Mouse (Mus musculus) 3T3-L1 (cell line): Measurements from ENCODE around the gene Taok2.

ENCODE experiments used
- DNase-seq: peaks from one replicate; pipeline ENCODE4 v3.0.0-alpha.2; 2015; ENCODE audit warnings: low read depth, low spot score

Taok2 gene

GRCm38 (mm10) chr7:126825952-126826351 is 58.6 kb downstream of the Taok2 start:
- no peak for DNase-seq

- no peak for DNase-seq
These were observed 59.1 kb downstream of the Taok2 start for GRCm38 (mm10) chr7:126825403-126825802.

GRCm38 (mm10) chr7:126823940-126824339 is 60.6 kb downstream of the Taok2 start:
- no peak for DNase-seq

GRCm38 (mm10) chr7:126823202-126823711 is 61.2 kb downstream of the Taok2 start:
- no peak for DNase-seq

GRCm38 (mm10) chr7:126822741-126823140 is 61.8 kb downstream of the Taok2 start:
- no peak for DNase-seq

GRCm38 (mm10) chr7:126821835-126822511 is 62.5 kb downstream of the Taok2 start:
- DNase-seq = peak; percentile 75

GRCm38 (mm10) chr7:126818818-126819217 is 65.7 kb downstream of the Taok2 start:
- no peak for DNase-seq

GRCm38 (mm10) chr7:126817595-126817994 is 66.9 kb downstream of the Taok2 start:
- DNase-seq = no peak

- no peak for DNase-seq
These were observed 68.0 kb downstream of the Taok2 start for GRCm38 (mm10) chr7:126816494-126816893.

- DNase-seq = peak; percentile 34
These were observed 68.7 kb downstream of the Taok2 start for GRCm38 (mm10) chr7:126815726-126816222.
